Mouse (Mus musculus) liver, embryonic 14.5 days (tissue): ENCODE results near the gene Lpp.

Experiments used
- CTCF ChIP-seq: IDR thresholded peaks from 2 replicates; pipeline ENCODE4 v1.5.1; 2016; ENCODE audit warnings: antibody characterized with exemption, low read depth, control low read depth
- EP300 ChIP-seq: IDR thresholded peaks from 2 replicates; pipeline ENCODE4 v1.6.1; 2016; ENCODE audit warnings: antibody characterized with exemption, low read depth

GRCm38 (mm10) chr16:24979391-24979790 is 586.1 kb downstream of the Lpp start:
- TF ChIP-seq CTCF, result no peak
- no peak for TF ChIP-seq EP300
